Mouse (Mus musculus): ENCODE measurements around the gene Rcan2. TPM values are rescaled to one million over a fixed set of nuclear protein-coding genes. Genes with fewer than 3 reads are reported as not detected.

Gene Rcan2
- polyA plus RNA-seq, 1 experiment from 2014 or later, result 109 TPM

- no peak for DNase-seq (ENCODE audit: low read depth, low spot score)
- no peak for ATAC-seq
Measured at GRCm38 (mm10) chr17:43953535-43953918, 152.4 kb downstream of the Rcan2 start.

GRCm38 (mm10) chr17:43959797-43960196, 158.6 kb downstream of the Rcan2 start:
- in situ Hi-C loops (cut with MboI; ENCODE audit: low pct_unique_long_range_greater_than_20kb), result no loop called here
- no peak for ATAC-seq
- no peak for TF ChIP-seq CTCF (IDR thresholded peaks at IDR 0.05)
- ChIA-PET POLR2A (no interaction called here), CTCF (interaction anchor here (1.3 kb wide), 1 partner anchor 13 kb away, joined by 5 read pairs; no protein-coding TSS in a partner anchor)
- DNase-seq (ENCODE audit: low read depth, low spot score), result no peak
- no peaks in the 10 kb centered on the region for H3K27me3 ChIP-seq

More at GRCm38 (mm10) chr17:43953535-43953918, 152.4 kb downstream of the Rcan2 start:
- in situ Hi-C loops (cut with MboI; ENCODE audit: low pct_unique_long_range_greater_than_20kb), result no loop called here
- TF ChIP-seq CTCF (IDR thresholded peaks at IDR 0.05), result no peak
- POLR2A ChIA-PET, result interaction anchor here (0.6 kb wide), 1 partner anchor 16 kb away, joined by 3 read pairs; no protein-coding TSS in a partner anchor
- no peaks in the 10 kb centered on the region for H3K27me3 ChIP-seq
- CTCF ChIA-PET, result interaction anchor here (0.9 kb wide), 1 partner anchor 60 kb away, joined by 3 read pairs; no protein-coding TSS in a partner anchor

GRCm38 (mm10) chr17:43969943-43970342, 168.8 kb downstream of the Rcan2 start:
- DNase-seq (ENCODE audit: low read depth, low spot score), result no peak
- in situ Hi-C loops (cut with MboI; ENCODE audit: low pct_unique_long_range_greater_than_20kb), result no loop called here
- ChIA-PET CTCF (interaction anchor here (0.9 to 1.5 kb wide), 2 partner anchors 12 to 21 kb away, joined by 3 read pairs; no protein-coding TSS in a partner anchor), POLR2A (interaction anchor here (0.6 to 1.1 kb wide), 2 partner anchors 25 to 32 kb away, joined by 3 read pairs; no protein-coding TSS in a partner anchor)
- ATAC-seq, result no peak
- H3K27me3 ChIP-seq, result no peaks in the 10 kb centered on the region
- TF ChIP-seq CTCF (IDR thresholded peaks at IDR 0.05), result no peak

- CTCF ChIA-PET, result interaction anchor here (1.7 kb wide), 1 partner anchor 27 kb away, joined by 4 read pairs; no protein-coding TSS in a partner anchor
- in situ Hi-C loops (cut with MboI; ENCODE audit: low pct_unique_long_range_greater_than_20kb), result no loop called here
- POLR2A ChIA-PET, result no interaction called here
- no peak for DNase-seq (ENCODE audit: low read depth, low spot score)
- H3K27me3 ChIP-seq, result no peaks in the 10 kb centered on the region
- TF ChIP-seq CTCF (IDR thresholded peaks at IDR 0.05), result no peak
- no peak for ATAC-seq
Measured at GRCm38 (mm10) chr17:43977572-43977971, 176.4 kb downstream of the Rcan2 start.

- ChIA-PET POLR2A (no interaction called here), CTCF (no interaction called here)
- H3K27me3 ChIP-seq, result no peaks in the 10 kb centered on the region
- ATAC-seq (no peak), DNase-seq (ENCODE audit: low read depth, low spot score) (no peak)
- TF ChIP-seq CTCF (IDR thresholded peaks at IDR 0.05), result no peak
- in situ Hi-C loops (cut with MboI; ENCODE audit: low pct_unique_long_range_greater_than_20kb), result no loop called here
Measured at GRCm38 (mm10) chr17:43979925-43980324, 178.8 kb downstream of the Rcan2 start.

- ChIA-PET POLR2A (no interaction called here), CTCF (interaction anchor here (0.8 to 0.9 kb wide), 2 partner anchors 9 to 13 kb away, joined by 3 to 4 read pairs; no protein-coding TSS in a partner anchor)
- in situ Hi-C loops (cut with MboI; ENCODE audit: low pct_unique_long_range_greater_than_20kb), result no loop called here
Measured at GRCm38 (mm10) chr17:43982505-43982904, 181.4 kb downstream of the Rcan2 start.

GRCm38 (mm10) chr17:43989334-43989945, 188.3 kb downstream of the Rcan2 start:
- ATAC-seq (no peak), DNase-seq (ENCODE audit: low read depth, low spot score) (no peak)
- no peaks in the 10 kb centered on the region for H3K27me3 ChIP-seq
- POLR2A ChIA-PET, result no interaction called here
- CTCF ChIA-PET, result interaction anchor here (1.1 kb wide), 1 partner anchor 9 kb away, joined by 3 read pairs; no protein-coding TSS in a partner anchor
- no peak for TF ChIP-seq CTCF (IDR thresholded peaks at IDR 0.05)
- in situ Hi-C loops (cut with MboI; ENCODE audit: low pct_unique_long_range_greater_than_20kb), result no loop called here

More at GRCm38 (mm10) chr17:43982505-43982904, 181.4 kb downstream of the Rcan2 start:
- DNase-seq (ENCODE audit: low read depth, low spot score) (no peak), ATAC-seq (no peak)
- TF ChIP-seq CTCF (IDR thresholded peaks at IDR 0.05), result no peak
- no peaks in the 10 kb centered on the region for H3K27me3 ChIP-seq

- no peak for DNase-seq (ENCODE audit: low read depth, low spot score)
- no peak for TF ChIP-seq CTCF (IDR thresholded peaks at IDR 0.05)
- no peaks in the 10 kb centered on the region for H3K27me3 ChIP-seq
- ChIA-PET CTCF (interaction anchor here (1.0 to 1.2 kb wide), 2 partner anchors 15 to 60 kb away, joined by 3 to 4 read pairs; no protein-coding TSS in a partner anchor), POLR2A (interaction anchor here (1.5 kb wide), 1 partner anchor 10 kb away, joined by 7 read pairs; no protein-coding TSS in a partner anchor)
- in situ Hi-C loops (cut with MboI; ENCODE audit: low pct_unique_long_range_greater_than_20kb), result no loop called here
- no peak for ATAC-seq
Measured at GRCm38 (mm10) chr17:43990957-43991383, 189.8 kb downstream of the Rcan2 start.

- in situ Hi-C loops (cut with MboI; ENCODE audit: low pct_unique_long_range_greater_than_20kb), result no loop called here
- TF ChIP-seq CTCF (IDR thresholded peaks at IDR 0.05), result no peak
- ChIA-PET POLR2A (no interaction called here), CTCF (no interaction called here)
- DNase-seq (ENCODE audit: low read depth, low spot score), result no peak
- ATAC-seq, result no peak
- no peaks in the 10 kb centered on the region for H3K27me3 ChIP-seq
Measured at GRCm38 (mm10) chr17:43994080-43994479, 192.9 kb downstream of the Rcan2 start.

- DNase-seq (ENCODE audit: low read depth, low spot score) (no peak), ATAC-seq (no peak)
- in situ Hi-C loops (cut with MboI; ENCODE audit: low pct_unique_long_range_greater_than_20kb), result no loop called here
- H3K27me3 ChIP-seq, result no peaks in the 10 kb centered on the region
- TF ChIP-seq CTCF (IDR thresholded peaks at IDR 0.05), result no peak
- CTCF ChIA-PET, result no interaction called here
- POLR2A ChIA-PET, result no interaction called here
Measured at GRCm38 (mm10) chr17:43997514-43997913, 196.4 kb downstream of the Rcan2 start.

GRCm38 (mm10) chr17:43998095-43998494, 196.9 kb downstream of the Rcan2 start:
- no peak for TF ChIP-seq CTCF (IDR thresholded peaks at IDR 0.05)
- POLR2A ChIA-PET, result no interaction called here
- CTCF ChIA-PET, result no interaction called here
- H3K27me3 ChIP-seq, result no peaks in the 10 kb centered on the region
- in situ Hi-C loops (cut with MboI; ENCODE audit: low pct_unique_long_range_greater_than_20kb), result no loop called here
- DNase-seq (ENCODE audit: low read depth, low spot score), result no peak
- ATAC-seq, result no peak

All from Patski (cell line).